Comparison of ENCODE assay signal across 16 mouse cellular contexts in the genomic region with DNA sequence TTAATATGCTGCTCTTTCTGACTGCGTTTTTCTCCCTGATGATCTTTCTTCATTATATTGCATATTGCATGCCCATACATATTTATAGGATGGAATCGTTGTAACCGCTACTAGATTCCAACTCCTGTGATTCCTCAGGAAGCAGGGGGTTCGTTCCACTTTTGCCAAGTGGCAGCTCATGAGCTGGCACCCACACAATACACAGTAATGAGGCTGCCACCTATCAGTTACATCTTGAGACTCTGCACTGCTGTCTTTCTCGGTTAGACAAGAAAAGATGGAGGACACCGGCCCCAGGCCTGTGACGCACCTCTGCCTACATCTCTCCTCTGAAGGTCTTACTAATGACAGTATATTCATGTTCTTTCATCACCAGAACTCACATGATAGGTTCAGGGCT.
"Had no signal": no experiment of that assay in that cellular context is flagged by ENCODE, and none has a peak within 500 bp of the region (broad histone marks: within the 10 kb centered on the region; RNA-seq: fewer than 3 reads in every experiment).

No protein-coding gene starts in this region.

- H3K9ac ChIP-seq: kidney, embryonic 15.5 days; limb, embryonic 15.5 days; liver, embryonic 12.5 days; lung, embryonic 14.5 days; midbrain, embryonic 12.5 days; neural tube, embryonic 13.5 days; stomach, embryonic 15.5 days had no signal

- ATAC-seq: liver, embryonic 12.5 days had no signal

- H3K36me3 ChIP-seq: liver, embryonic 12.5 days had no signal

- H3K27me3 ChIP-seq: kidney, embryonic 15.5 days; limb, embryonic 15.5 days; liver, embryonic 12.5 days; midbrain, embryonic 12.5 days; neural tube, embryonic 13.5 days; stomach, embryonic 15.5 days had no signal

- DNase-seq: kidney, adult 2 months; kidney, postnatal 14 days; lung, postnatal 10 days; lung, postnatal 4 days; retina, postnatal 1 day; right cerebral cortex, postnatal 4 days; spleen, adult 18-20 months; thymus, adult 2 months; thymus, postnatal 25 days had no signal

- H3K9me3 ChIP-seq: kidney, embryonic 15.5 days; limb, embryonic 15.5 days; liver, embryonic 12.5 days; midbrain, embryonic 12.5 days; neural tube, embryonic 13.5 days; stomach, embryonic 15.5 days had no signal

- H3K4me1 ChIP-seq: limb, embryonic 15.5 days; stomach, embryonic 15.5 days had no signal

- H3K4me3 ChIP-seq: kidney, embryonic 15.5 days; limb, embryonic 15.5 days; liver, embryonic 12.5 days; midbrain, embryonic 12.5 days; neural tube, embryonic 13.5 days; stomach, embryonic 15.5 days had no signal

- H3K27ac ChIP-seq: kidney, embryonic 15.5 days; limb, embryonic 15.5 days; liver, embryonic 12.5 days; midbrain, embryonic 12.5 days; neural tube, embryonic 13.5 days; stomach, embryonic 15.5 days had no signal

- H3K4me2 ChIP-seq: kidney, embryonic 15.5 days; limb, embryonic 15.5 days; liver, embryonic 12.5 days; lung, embryonic 14.5 days; midbrain, embryonic 12.5 days; neural tube, embryonic 13.5 days; stomach, embryonic 15.5 days had no signal
